Mouse (Mus musculus): Measurements from ENCODE around the gene Ccdc146. TPM values are rescaled to one million over a fixed set of nuclear protein-coding genes. Genes with fewer than 3 reads are reported as not detected.

Gene Ccdc146
- polyA plus RNA-seq, 1 experiment from 2014 or later: 0.09 TPM

GRCm38 (mm10) chr5:21383392-21384251 is 40.9 kb downstream of the Ccdc146 start:
- TF ChIP-seq CTCF (IDR thresholded peaks at IDR 0.05; ENCODE audit: low read depth): no peak
- Histone ChIP-seq H3K9ac (ENCODE audit: low read depth, low read length) (no peak overlapping the region), H3K36me3 (ENCODE audit: insufficient read depth, low read length) (no peaks in the 10 kb centered on the region), H3K4me2 (ENCODE audit: low read length) (0 out of 2 replicates have a peak overlapping the region, but pooled peaks have one; percentile 11), H3K27ac (peak overlapping the region; percentile 58; the same call in 1 of the 2 replicates), H3K9me3 (replicated peaks; ENCODE audit: low read length) (no peaks in the 10 kb centered on the region), H3K4me1 (replicated peaks; ENCODE audit: insufficient read depth, low read length) (0 out of 2 replicates have a peak, but pooled peaks cover 12% of the 10 kb centered on the region), H3K4me3 (replicated peaks; ENCODE audit: low read depth, low read length) (no peak overlapping the region), H3K27me3 (ENCODE audit: insufficient read depth, low read length) (no peaks in the 10 kb centered on the region)
- DNase-seq (ENCODE audit: low spot score) (peak; percentile 69), ATAC-seq (replicated peaks; ENCODE audit: low FRiP score, low read depth) (peak; percentile 68)
- WGBS: 19% methylated on average over 14 of the region's 14 CpGs

GRCm38 (mm10) chr5:21382678-21383077 is 41.8 kb downstream of the Ccdc146 start:
- Histone ChIP-seq H3K36me3 (ENCODE audit: insufficient read depth, low read length) (no peaks in the 10 kb centered on the region), H3K9ac (ENCODE audit: low read depth, low read length) (no peak overlapping the region), H3K27ac (no peak overlapping the region), H3K4me2 (ENCODE audit: low read length) (no peak overlapping the region), H3K4me3 (replicated peaks; ENCODE audit: low read depth, low read length) (no peak overlapping the region), H3K27me3 (ENCODE audit: insufficient read depth, low read length) (no peaks in the 10 kb centered on the region), H3K9me3 (replicated peaks; ENCODE audit: low read length) (no peaks in the 10 kb centered on the region), H3K4me1 (replicated peaks; ENCODE audit: insufficient read depth, low read length) (0 out of 2 replicates have a peak, but pooled peaks cover 12% of the 10 kb centered on the region)
- peak; percentile 10 for DNase-seq (ENCODE audit: low spot score)
- TF ChIP-seq CTCF (IDR thresholded peaks at IDR 0.05; ENCODE audit: low read depth): no peak
- 27% methylated on average over 6 of the region's 6 CpGs for WGBS
- no peak for ATAC-seq (replicated peaks; ENCODE audit: low FRiP score, low read depth)

DNA sequence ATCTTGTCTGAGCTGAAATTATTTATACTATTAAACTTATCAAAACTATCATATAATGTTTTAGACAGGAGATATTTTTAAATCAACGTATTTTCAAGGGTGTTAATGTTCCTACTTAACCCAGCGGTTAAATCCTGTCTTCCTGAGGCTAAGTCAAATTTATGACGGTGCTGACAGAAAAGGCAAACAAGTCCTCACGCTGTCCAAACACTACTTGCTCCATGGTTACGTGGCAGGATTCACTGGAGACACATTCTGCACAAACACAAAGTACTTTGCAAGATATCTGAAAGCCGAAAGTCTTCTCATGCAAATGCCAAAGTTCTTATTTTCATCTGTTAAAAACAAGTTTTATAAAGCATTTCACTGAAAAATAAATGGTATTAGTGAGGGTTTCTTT is 42.5 kb downstream of the Ccdc146 start:
- Histone ChIP-seq H3K36me3 (ENCODE audit: insufficient read depth, low read length) (no peaks in the 10 kb centered on the region), H3K27me3 (ENCODE audit: insufficient read depth, low read length) (no peaks in the 10 kb centered on the region), H3K4me2 (ENCODE audit: low read length) (no peak overlapping the region), H3K27ac (no peak overlapping the region), H3K9me3 (replicated peaks; ENCODE audit: low read length) (no peaks in the 10 kb centered on the region), H3K4me1 (replicated peaks; ENCODE audit: insufficient read depth, low read length) (0 out of 2 replicates have a peak, but pooled peaks cover 12% of the 10 kb centered on the region), H3K4me3 (replicated peaks; ENCODE audit: low read depth, low read length) (no peak overlapping the region), H3K9ac (ENCODE audit: low read depth, low read length) (no peak overlapping the region)
- 18% methylated on average over 6 of the region's 6 CpGs for WGBS
- DNase-seq (ENCODE audit: low spot score) (peak; percentile 81), ATAC-seq (replicated peaks; ENCODE audit: low FRiP score, low read depth) (no peak)
- TF ChIP-seq CTCF (IDR thresholded peaks at IDR 0.05; ENCODE audit: low read depth): no peak

DNA sequence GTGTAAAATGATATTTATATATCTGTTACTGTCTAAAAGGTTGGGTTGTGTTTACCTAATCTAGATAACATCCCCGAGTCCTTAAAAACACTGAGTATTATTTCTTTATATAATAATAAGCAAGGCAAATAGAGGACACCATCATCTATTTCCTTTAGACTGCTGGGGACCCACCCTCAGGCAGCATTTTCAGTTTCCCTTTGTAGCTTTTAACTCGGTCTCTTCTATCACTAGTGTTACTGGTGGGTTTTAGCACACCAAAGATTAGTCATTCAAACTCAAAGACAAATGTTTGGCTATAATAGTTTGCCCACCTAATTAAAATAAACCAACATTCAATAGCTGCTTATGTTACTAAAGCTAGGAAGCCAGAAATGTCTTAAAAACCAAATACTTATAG is 46.1 kb downstream of the Ccdc146 start:
- H3K27ac ChIP-seq: no peak overlapping the region
- no peaks in the 10 kb centered on the region for H3K27me3 ChIP-seq (ENCODE audit: insufficient read depth, low read length)
- 0 out of 2 replicates have a peak, but pooled peaks cover 9% of the 10 kb centered on the region for H3K4me1 ChIP-seq (replicated peaks; ENCODE audit: insufficient read depth, low read length)
- H3K9ac ChIP-seq (ENCODE audit: low read depth, low read length): no peak overlapping the region
- WGBS: 53% methylated on average over 2 of the region's 2 CpGs
- H3K36me3 ChIP-seq (ENCODE audit: insufficient read depth, low read length): no peaks in the 10 kb centered on the region
- DNase-seq (ENCODE audit: low spot score) (no peak), ATAC-seq (replicated peaks; ENCODE audit: low FRiP score, low read depth) (no peak)
- H3K9me3 ChIP-seq (replicated peaks; ENCODE audit: low read length): no peaks in the 10 kb centered on the region
- H3K4me2 ChIP-seq (ENCODE audit: low read length): no peak overlapping the region
- H3K4me3 ChIP-seq (replicated peaks; ENCODE audit: low read depth, low read length): no peak overlapping the region
- TF ChIP-seq CTCF (IDR thresholded peaks at IDR 0.05; ENCODE audit: low read depth): no peak

DNA sequence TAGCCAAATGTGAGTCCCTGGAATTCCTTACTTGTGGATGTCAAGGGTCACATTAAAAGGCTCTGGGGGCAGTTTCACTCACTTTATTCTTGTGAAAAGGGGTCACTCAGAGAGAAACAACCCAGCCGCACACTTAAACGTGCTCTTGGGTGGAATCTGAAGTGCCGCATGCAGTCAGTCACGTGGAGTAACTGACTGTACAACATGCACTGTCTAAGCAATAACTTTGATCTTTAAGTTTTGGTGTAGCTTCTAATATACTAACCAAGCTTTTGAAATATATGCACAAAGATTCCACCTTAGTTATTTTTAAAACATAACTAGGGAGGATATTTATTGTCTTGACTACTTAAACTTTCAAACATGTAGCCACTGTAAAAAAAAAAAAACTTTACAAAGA is 47.5 kb downstream of the Ccdc146 start:
- no peak overlapping the region for H3K4me2 ChIP-seq (ENCODE audit: low read length)
- no peak overlapping the region for H3K9ac ChIP-seq (ENCODE audit: low read depth, low read length)
- H3K27me3 ChIP-seq (ENCODE audit: insufficient read depth, low read length): no peaks in the 10 kb centered on the region
- ATAC-seq (replicated peaks; ENCODE audit: low FRiP score, low read depth) (no peak), DNase-seq (ENCODE audit: low spot score) (no peak)
- WGBS: 69% methylated on average over 4 of the region's 4 CpGs
- no peaks in the 10 kb centered on the region for H3K9me3 ChIP-seq (replicated peaks; ENCODE audit: low read length)
- H3K4me3 ChIP-seq (replicated peaks; ENCODE audit: low read depth, low read length): no peak overlapping the region
- TF ChIP-seq CTCF (IDR thresholded peaks at IDR 0.05; ENCODE audit: low read depth): no peak
- no peaks in the 10 kb centered on the region for H3K36me3 ChIP-seq (ENCODE audit: insufficient read depth, low read length)
- H3K27ac ChIP-seq: no peak overlapping the region
- H3K4me1 ChIP-seq (replicated peaks; ENCODE audit: insufficient read depth, low read length): no peaks in the 10 kb centered on the region

DNA sequence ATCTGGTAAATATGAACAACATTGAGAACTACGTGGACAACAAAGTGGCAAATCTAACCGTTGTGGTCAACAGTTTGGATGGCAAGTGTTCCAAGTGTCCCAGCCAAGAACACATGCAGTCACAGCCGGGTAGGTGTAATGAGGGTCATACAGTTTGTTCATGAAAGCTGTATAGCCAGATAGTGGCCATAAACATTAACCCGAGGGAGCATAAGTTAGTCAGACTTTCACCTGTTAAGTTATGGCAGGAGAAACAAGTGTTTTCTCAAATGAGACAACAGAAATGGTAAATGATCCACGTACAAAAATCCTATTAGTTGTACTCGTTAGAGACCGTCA is 51.3 kb downstream of the Ccdc146 start:
- peak; percentile 81 for ATAC-seq (replicated peaks; ENCODE audit: low FRiP score, low read depth)
- Histone ChIP-seq H3K4me2 (ENCODE audit: low read length) (peak overlapping the region; percentile 65), H3K4me3 (replicated peaks; ENCODE audit: low read depth, low read length) (peak overlapping the region; percentile 43), H3K4me1 (replicated peaks; ENCODE audit: insufficient read depth, low read length) (no peaks in the 10 kb centered on the region), H3K27me3 (ENCODE audit: insufficient read depth, low read length) (no peaks in the 10 kb centered on the region), H3K9me3 (replicated peaks; ENCODE audit: low read length) (no peaks in the 10 kb centered on the region), H3K27ac (peak overlapping the region; percentile 69; the same call in 1 of the 2 replicates), H3K9ac (ENCODE audit: low read depth, low read length) (peak overlapping the region; percentile 44), H3K36me3 (ENCODE audit: insufficient read depth, low read length) (no peaks in the 10 kb centered on the region)
- 52% methylated on average over 7 of the region's 7 CpGs for WGBS
- TF ChIP-seq CTCF (IDR thresholded peaks at IDR 0.05; ENCODE audit: low read depth): no peak
- DNase-seq (ENCODE audit: low spot score): no peak
